Mouse (Mus musculus) C2C12 (cell line): ENCODE results near the gene Ccnd3. TPM values are rescaled to one million over a fixed set of nuclear protein-coding genes. Genes with fewer than 3 reads are reported as not detected.
"Not testable (repeated sequence)": the region's sequence is repeated elsewhere in the genome, so short reads cannot be mapped to it uniquely, and the experiment has no call there.

Experiments used
- H3K27me3 ChIP-seq: one replicate; pipeline ENCODE4 v1.6.1; 2011; ENCODE audit not compliant: control insufficient read depth, insufficient read depth, insufficient read length
- H3K36me3 ChIP-seq: one replicate; pipeline ENCODE4 v1.6.1; 2011; ENCODE audit not compliant: control insufficient read depth, insufficient read depth
- H3K4me3 ChIP-seq: one replicate; pipeline ENCODE4 v1.5.1; 2011; ENCODE audit warnings: mild to moderate bottlenecking, control low read depth; ENCODE audit not compliant: poor library complexity, insufficient read depth, severe bottlenecking
- H3K79me2 ChIP-seq: one replicate; pipeline ENCODE4 v1.6.1; 2011; ENCODE audit not compliant: control insufficient read depth, insufficient read depth
- H3K79me3 ChIP-seq: one replicate; pipeline ENCODE4 v1.6.1; 2011; ENCODE audit warnings: low read depth, control low read depth
- H3ac ChIP-seq: one replicate; pipeline ENCODE3; 2011; ENCODE audit warnings: low read depth; ENCODE audit not compliant: control insufficient read depth, insufficient read length
- CEBPB ChIP-seq: IDR thresholded peaks from one replicate; pipeline ENCODE4 v1.6.1; 2011; ENCODE audit warnings: low read depth, mild to moderate bottlenecking, control low read depth, moderate library complexity
- CTCF ChIP-seq: IDR thresholded peaks from one replicate; pipeline ENCODE4 v1.5.1; 2011; ENCODE audit not compliant: control insufficient read depth, insufficient read depth, insufficient read length
- FOSL1 ChIP-seq: IDR thresholded peaks from one replicate; pipeline ENCODE4 v1.8.0; 2011; ENCODE audit warnings: mild to moderate bottlenecking, low read length; ENCODE audit not compliant: poor library complexity, insufficient read depth, severe bottlenecking
- MAX ChIP-seq: IDR thresholded peaks from one replicate; pipeline ENCODE4 v1.6.1; 2011; ENCODE audit warnings: mild to moderate bottlenecking, control low read depth
- MYOD1 ChIP-seq: IDR thresholded peaks from one replicate; pipeline ENCODE4 v1.6.1; 2011; ENCODE audit warnings: low read depth; ENCODE audit not compliant: control insufficient read depth, insufficient read length
- MYOG ChIP-seq: IDR thresholded peaks from one replicate; pipeline ENCODE4 v1.6.1; 2011; ENCODE audit not compliant: control insufficient read depth, insufficient read length; ENCODE audit errors: extremely low read depth
- USF1 ChIP-seq: IDR thresholded peaks from one replicate; pipeline ENCODE4 v1.6.1; 2011; ENCODE audit warnings: low read depth, mild to moderate bottlenecking, control low read depth, moderate library complexity
- polyA plus RNA-seq: library from polyadenylated mRNA; unstranded; fragments of >200 nt; fragmentation: generic; extraction: Trizol; gene quantifications from one replicate; pipeline ENCODE4 v1.2.1, GENCODE M21; 2012; ENCODE audit warnings: missing spikeins

Gene Ccnd3
- polyA plus RNA-seq, 1 experiment = 217 TPM

- no peak for TF ChIP-seq CTCF
- peak; percentile 76 for TF ChIP-seq MYOD1
- TF ChIP-seq MYOG = no peak
- TF ChIP-seq USF1 = no peak
- TF ChIP-seq CEBPB = peak; percentile 28
- TF ChIP-seq MAX = no peak
- no peak for TF ChIP-seq FOSL1
- H3K36me3 ChIP-seq = peaks cover 32% of the 10 kb centered on the region
- peaks cover 24% of the 10 kb centered on the region for H3K79me3 ChIP-seq
- peak overlapping the region; percentile 69 for H3ac ChIP-seq
- peak overlapping the region; percentile 84 for H3K4me3 ChIP-seq
- no peaks in the 10 kb centered on the region for H3K27me3 ChIP-seq
- H3K79me2 ChIP-seq = peaks cover 34% of the 10 kb centered on the region
Measured at GRCm38 (mm10) chr17:47595248-47596161, 90.7 kb downstream of the Ccnd3 start.

GRCm38 (mm10) chr17:47596162-47596838, 91.4 kb downstream of the Ccnd3 start:
- TF ChIP-seq MAX = no peak
- no peak for TF ChIP-seq USF1
- no peak for TF ChIP-seq MYOD1
- no peak for TF ChIP-seq MYOG
- TF ChIP-seq FOSL1 = no peak
- no peak for TF ChIP-seq CTCF
- TF ChIP-seq CEBPB = no peak
- Histone ChIP-seq H3K27me3 (no peaks in the 10 kb centered on the region), H3ac (peak overlapping the region; percentile 69), H3K4me3 (peak overlapping the region; percentile 2), H3K79me3 (peaks cover 24% of the 10 kb centered on the region), H3K79me2 (peaks cover 34% of the 10 kb centered on the region), H3K36me3 (peaks cover 40% of the 10 kb centered on the region)

GRCm38 (mm10) chr17:47596839-47597164, 92.0 kb downstream of the Ccnd3 start:
- Histone ChIP-seq H3K36me3 (peaks cover 45% of the 10 kb centered on the region), H3K4me3 (no peak overlapping the region), H3K79me3 (peaks cover 24% of the 10 kb centered on the region), H3K27me3 (no peaks in the 10 kb centered on the region), H3ac (no peak overlapping the region), H3K79me2 (peaks cover 34% of the 10 kb centered on the region)
- TF ChIP-seq MYOG (no peak), CEBPB (no peak), USF1 (no peak), MAX (no peak), MYOD1 (no peak), CTCF (no peak), FOSL1 (no peak)

GRCm38 (mm10) chr17:47597261-47597660, 92.4 kb downstream of the Ccnd3 start:
- H3K4me3 ChIP-seq = no peak overlapping the region
- H3K27me3 ChIP-seq = no peaks in the 10 kb centered on the region
- TF ChIP-seq MAX (no peak), CTCF (no peak), USF1 (no peak), MYOD1 (no peak), FOSL1 (no peak), MYOG (no peak), CEBPB (no peak)
- no peak overlapping the region for H3ac ChIP-seq
- peaks cover 24% of the 10 kb centered on the region for H3K79me3 ChIP-seq
- peaks cover 49% of the 10 kb centered on the region for H3K36me3 ChIP-seq
- H3K79me2 ChIP-seq = peaks cover 34% of the 10 kb centered on the region

- Histone ChIP-seq H3K79me2 (peaks cover 34% of the 10 kb centered on the region), H3ac (no peak overlapping the region), H3K4me3 (no peak overlapping the region), H3K27me3 (no peaks in the 10 kb centered on the region), H3K79me3 (peaks cover 24% of the 10 kb centered on the region), H3K36me3 (peaks cover 54% of the 10 kb centered on the region)
- TF ChIP-seq MYOG = no peak
- TF ChIP-seq MAX = no peak
- no peak for TF ChIP-seq CTCF
Measured at GRCm38 (mm10) chr17:47597838-47598579, 93.2 kb downstream of the Ccnd3 start.

- H3ac ChIP-seq, H3K4me3 ChIP-seq, H3K27me3 ChIP-seq: not testable (repeated sequence)
- Histone ChIP-seq H3K36me3 (peaks cover 59% of the 10 kb centered on the region), H3K79me3 (peaks cover 22% of the 10 kb centered on the region), H3K79me2 (peaks cover 30% of the 10 kb centered on the region)
Measured at GRCm38 (mm10) chr17:47598580-47599304, 93.9 kb downstream of the Ccnd3 start.
